Mouse (Mus musculus): Measurements from ENCODE around the gene Dock9.
A peak's percentile ranks its signal among the peaks of the same experiment; 100 is the strongest.

Gene Dock9

GRCm38 (mm10) chr14:121797457-121798410 lies at the start of gene Dock9:
Dock9 (minus strand) TSS chr14:121797837.
- peak; percentile 99 for DNase-seq

GRCm38 (mm10) chr14:121844486-121844885 lies 46.8 kb upstream of the Dock9 start:
- peak; percentile 72 for DNase-seq

- DNase-seq: peak; percentile 31
These were observed 42.6 kb upstream of the Dock9 start for GRCm38 (mm10) chr14:121840217-121840616.

- peak; percentile 61 for DNase-seq
These were observed 40.5 kb upstream of the Dock9 start for GRCm38 (mm10) chr14:121838161-121838560.

GRCm38 (mm10) chr14:121833001-121833520 lies 35.4 kb upstream of the Dock9 start:
- DNase-seq: peak; percentile 25

GRCm38 (mm10) chr14:121829816-121830442 lies 32.3 kb upstream of the Dock9 start:
- DNase-seq: peak; percentile 63

GRCm38 (mm10) chr14:121827091-121827490 lies 29.5 kb upstream of the Dock9 start:
- DNase-seq: peak; percentile 90

- DNase-seq: peak; percentile 97
These were observed 28.1 kb upstream of the Dock9 start for GRCm38 (mm10) chr14:121825521-121826445.

- peak; percentile 99 for DNase-seq
These were observed 26.9 kb upstream of the Dock9 start for GRCm38 (mm10) chr14:121824322-121825103.

- DNase-seq: peak; percentile 91
These were observed 25.4 kb upstream of the Dock9 start for GRCm38 (mm10) chr14:121822997-121823396.

GRCm38 (mm10) chr14:121822506-121822905 lies 24.9 kb upstream of the Dock9 start:
- no peak for DNase-seq

GRCm38 (mm10) chr14:121806791-121807190 lies 9.2 kb upstream of the Dock9 start:
- DNase-seq: peak; percentile 94

- DNase-seq: peak; percentile 77
These were observed 8.7 kb upstream of the Dock9 start for GRCm38 (mm10) chr14:121806316-121806715.

GRCm38 (mm10) chr14:121804461-121804860 lies 6.8 kb upstream of the Dock9 start:
- peak; percentile 84 for DNase-seq

GRCm38 (mm10) chr14:121800962-121801361 lies 3.3 kb upstream of the Dock9 start:
- peak; percentile 91 for DNase-seq

GRCm38 (mm10) chr14:121799112-121799511 lies 1.5 kb upstream of the Dock9 start:
- DNase-seq: peak; percentile 85

- peak; percentile 100 for DNase-seq
These were observed 768 bp upstream of the Dock9 start for GRCm38 (mm10) chr14:121798411-121798799.

- DNase-seq: peak; percentile 92
These were observed 823 bp downstream of the Dock9 start for GRCm38 (mm10) chr14:121796571-121797456.

GRCm38 (mm10) chr14:121795536-121795935 lies 2.1 kb downstream of the Dock9 start:
- peak; percentile 87 for DNase-seq

GRCm38 (mm10) chr14:121793639-121794038 lies 4.0 kb downstream of the Dock9 start:
- DNase-seq: peak; percentile 93

GRCm38 (mm10) chr14:121791935-121792334 lies 5.7 kb downstream of the Dock9 start:
- peak; percentile 79 for DNase-seq

Measured in heart, adult 11 months (tissue).